Mouse (Mus musculus) liver, adult 2 months (tissue): ENCODE data around the gene Ptgfrn.

Experiments
- CTCF ChIP-seq: fragments of 200-500 bp; IDR thresholded peaks from 2 replicates; pipeline ENCODE4 v1.5.1; 2011; ENCODE audit warnings: low read depth, low read length, control low read depth
- POLR2A ChIP-seq: fragments of 200-500 bp; IDR thresholded peaks from 2 replicates; pipeline ENCODE4 v1.6.1; 2011; ENCODE audit warnings: low read length, control low read depth; ENCODE audit not compliant: insufficient read depth; ENCODE audit errors: extremely low read depth

DNA sequence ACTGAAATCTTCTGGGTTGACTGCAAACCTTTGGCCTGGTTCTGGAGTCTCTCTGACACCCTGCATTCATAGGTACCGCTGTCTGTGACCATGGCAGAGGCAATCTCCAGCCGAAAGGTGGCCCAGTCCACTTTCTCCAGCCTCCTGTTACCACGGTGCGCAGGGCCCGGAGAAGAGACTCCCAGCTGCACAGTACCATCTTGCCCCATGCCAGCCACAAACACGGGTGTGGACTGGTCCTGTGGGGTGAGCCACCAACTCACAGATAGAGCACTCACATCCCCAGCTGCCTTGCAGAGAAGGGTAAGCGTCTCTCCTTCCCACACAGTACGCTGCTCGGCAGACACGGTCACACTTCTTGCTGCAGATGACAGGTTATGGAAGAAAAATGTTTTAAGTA, 97.1 kb downstream of the Ptgfrn start:
- TF ChIP-seq POLR2A, result no peak
- no peak for TF ChIP-seq CTCF
